Mouse (Mus musculus) 3134 (cell line): ENCODE data around the gene Rpp25.

ENCODE experiments used
- DNase-seq: peaks from one replicate; pipeline ENCODE4 v3.0.0-alpha.2; 2011; ENCODE audit warnings: low spot score; ENCODE audit not compliant: insufficient read length; ENCODE audit errors: extremely low read depth

The Rpp25 gene

GRCm38 (mm10) chr9:57503622-57504380 is at the start of gene Rpp25:
Gene Rpp25 (plus strand): TSS chr9:57504026.
- DNase-seq: no peak

GRCm38 (mm10) chr9:57459707-57460106 is 44.1 kb upstream of the Rpp25 start:
- DNase-seq: no peak

GRCm38 (mm10) chr9:57462866-57463265 is 41.0 kb upstream of the Rpp25 start:
- no peak for DNase-seq

GRCm38 (mm10) chr9:57466101-57466500 is 37.7 kb upstream of the Rpp25 start:
- no peak for DNase-seq

DNA sequence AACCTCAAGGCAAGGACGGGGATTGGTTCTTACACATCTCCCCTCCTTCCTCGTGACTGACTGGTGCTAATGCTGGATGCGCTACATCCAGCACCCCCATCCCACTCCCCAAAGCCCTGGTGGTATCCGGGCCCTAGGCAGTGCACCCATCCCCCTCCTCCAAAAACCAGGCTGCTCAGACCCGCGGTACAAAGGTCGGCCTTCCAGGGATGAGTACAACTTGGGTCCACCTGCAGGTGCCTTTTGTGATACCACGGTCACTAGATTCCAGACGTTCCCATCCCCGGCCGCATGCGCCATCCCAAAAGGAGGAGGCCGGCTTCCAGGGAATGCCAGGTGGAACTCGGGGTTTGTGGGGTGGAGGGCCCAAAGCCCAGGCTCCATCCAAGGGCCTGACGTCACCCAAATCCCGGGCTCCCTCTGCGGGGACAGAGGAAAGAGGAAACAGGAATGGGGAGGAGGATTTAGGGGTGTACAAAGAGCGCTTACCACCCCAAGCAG is 36.5 kb upstream of the Rpp25 start:
- peak; percentile 36 for DNase-seq

GRCm38 (mm10) chr9:57467896-57468549 is 35.8 kb upstream of the Rpp25 start, which contains the start of gene Scamp5:
Gene Scamp5 (minus strand): TSS chr9:57468060.
- peak; percentile 78 for DNase-seq

DNA sequence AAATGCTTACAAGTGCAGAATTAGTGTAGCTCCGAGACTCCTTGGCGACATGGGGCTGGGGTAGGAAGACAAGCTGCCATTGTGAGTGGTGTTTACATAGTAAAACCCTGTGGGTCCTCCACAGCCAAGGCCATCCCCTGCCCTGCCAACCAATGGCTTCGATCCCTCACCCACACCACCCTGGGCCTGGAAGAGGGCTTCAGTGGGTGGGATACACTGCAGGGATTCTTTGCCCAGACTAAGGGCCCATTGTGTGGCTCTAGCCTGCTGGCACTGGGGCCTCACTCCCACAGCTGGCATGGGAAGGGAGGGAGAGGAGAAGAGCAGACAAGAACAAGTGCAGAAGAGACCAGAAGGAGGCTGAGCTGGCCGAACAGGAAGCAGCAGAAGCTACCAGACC is 34.9 kb upstream of the Rpp25 start:
- DNase-seq: no peak

- DNase-seq: no peak
Observed at GRCm38 (mm10) chr9:57485774-57486173, 18.1 kb upstream of the Rpp25 start.

DNA sequence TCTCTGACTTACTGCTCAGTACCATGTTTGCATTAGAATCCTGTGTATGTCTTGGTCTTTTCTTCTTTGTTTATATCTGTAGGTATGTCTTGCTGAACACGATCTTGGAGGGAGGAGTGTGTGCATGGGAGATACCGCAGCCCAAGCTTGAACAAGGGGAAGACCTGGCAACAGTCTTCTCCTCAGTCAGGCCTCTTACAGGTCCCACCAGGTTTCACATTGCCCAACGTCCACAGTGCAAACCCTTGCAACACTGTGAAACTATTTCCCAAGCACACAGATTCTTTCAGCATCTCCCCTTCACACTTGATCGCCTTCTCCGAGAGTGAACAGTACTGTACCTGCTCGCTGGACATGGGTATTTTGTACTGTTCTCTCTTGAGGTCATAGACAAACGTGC is 16.0 kb upstream of the Rpp25 start:
- no peak for DNase-seq

DNA sequence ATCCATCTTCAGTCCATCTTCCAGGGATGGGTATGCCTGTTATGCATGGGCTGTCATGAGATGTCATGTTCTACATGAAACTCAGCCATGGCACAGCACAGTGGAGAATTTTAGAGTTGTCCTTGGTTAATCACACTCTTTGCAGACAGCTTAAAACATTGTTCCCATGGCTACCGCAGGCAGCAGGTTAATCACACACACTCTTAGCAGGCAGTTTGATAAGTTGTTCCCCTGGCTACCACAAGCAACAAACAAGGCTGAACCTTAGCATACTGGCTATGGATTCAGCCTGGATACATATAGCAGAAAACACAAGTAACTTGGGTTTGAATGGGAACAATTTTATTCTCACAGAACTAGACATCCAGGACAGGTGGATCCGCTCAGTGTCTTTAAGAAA is 10.3 kb upstream of the Rpp25 start:
- no peak for DNase-seq

DNA sequence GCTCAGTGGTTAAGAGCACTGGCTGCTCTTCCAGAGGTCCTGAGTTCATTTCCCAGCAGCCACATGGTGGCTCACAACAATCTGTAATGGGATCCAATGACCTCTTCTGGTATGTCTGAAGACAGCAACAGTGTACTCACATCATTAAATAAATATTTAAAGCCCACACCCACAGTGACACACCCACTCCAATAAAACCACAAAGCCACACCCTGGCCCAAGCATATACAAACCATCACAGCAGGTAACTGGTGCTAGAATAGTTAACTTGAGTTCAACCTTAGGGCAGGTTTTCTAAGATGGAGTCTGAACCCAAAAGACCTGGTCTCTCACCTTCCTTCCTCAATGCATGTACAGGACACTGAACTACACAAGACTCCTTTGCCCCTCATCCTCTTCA is 8.9 kb upstream of the Rpp25 start:
- DNase-seq: no peak

DNA sequence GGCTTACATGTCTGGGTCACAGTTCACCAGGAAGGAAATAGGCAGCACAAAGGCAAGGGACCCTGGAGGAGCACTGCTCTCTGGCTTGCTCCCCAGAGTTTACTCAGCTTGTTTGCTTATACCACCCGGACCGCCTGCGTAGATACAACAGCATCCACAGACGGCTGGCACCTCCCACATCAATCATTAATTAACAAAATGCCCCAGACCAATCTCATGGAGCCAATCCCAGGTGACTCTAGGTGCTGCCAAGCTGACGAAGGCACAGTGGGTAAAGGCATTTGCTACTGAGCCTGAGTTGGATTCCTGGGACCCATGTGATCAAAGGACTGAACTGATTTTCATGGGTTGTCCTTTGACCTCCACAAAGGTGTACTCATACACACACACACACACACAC is 6.6 kb upstream of the Rpp25 start:
- no peak for DNase-seq

GRCm38 (mm10) chr9:57498536-57498935 is 5.3 kb upstream of the Rpp25 start:
- no peak for DNase-seq

DNA sequence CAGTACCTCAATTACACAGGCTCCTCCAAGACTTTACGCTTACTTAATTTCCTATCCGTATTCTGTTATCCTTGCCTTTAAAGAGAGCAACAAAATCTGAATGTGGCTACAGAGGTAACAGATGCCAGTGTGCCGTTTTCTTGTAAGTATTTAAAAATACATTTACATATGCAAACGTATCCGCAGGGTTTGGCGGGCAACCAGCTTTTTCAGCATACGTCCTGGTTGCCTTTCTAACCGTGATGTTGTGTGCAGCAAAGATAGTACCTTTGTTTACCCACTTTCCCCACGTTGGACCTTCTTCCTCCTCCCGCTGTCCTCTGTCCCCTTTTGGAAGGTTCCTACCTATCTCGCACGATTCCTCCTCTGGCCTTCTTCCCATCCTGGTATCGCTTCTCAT is 2.4 kb upstream of the Rpp25 start:
- DNase-seq: no peak

DNA sequence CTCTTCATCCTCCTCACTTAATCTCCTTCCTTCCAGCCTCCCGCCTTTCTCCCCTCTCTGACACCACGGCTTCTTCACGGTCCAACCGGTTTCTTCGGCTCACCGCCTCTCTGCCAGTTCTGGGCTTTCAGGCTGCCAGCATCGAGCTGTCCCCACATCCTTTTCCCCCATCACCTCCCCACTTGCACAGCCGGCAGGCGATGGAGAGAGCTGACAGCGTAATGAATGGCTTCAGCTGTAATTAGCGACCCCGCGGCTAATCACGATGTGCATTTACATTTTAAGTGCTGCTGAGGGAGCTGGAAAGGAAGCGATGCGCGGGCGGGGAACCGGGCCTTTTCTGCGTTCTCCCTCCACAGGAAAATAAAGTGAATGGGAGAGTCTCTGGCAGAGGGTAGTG is 2.0 kb upstream of the Rpp25 start:
- DNase-seq: no peak

GRCm38 (mm10) chr9:57502911-57503621 is 760 bp upstream of the Rpp25 start:
- no peak for DNase-seq

DNA sequence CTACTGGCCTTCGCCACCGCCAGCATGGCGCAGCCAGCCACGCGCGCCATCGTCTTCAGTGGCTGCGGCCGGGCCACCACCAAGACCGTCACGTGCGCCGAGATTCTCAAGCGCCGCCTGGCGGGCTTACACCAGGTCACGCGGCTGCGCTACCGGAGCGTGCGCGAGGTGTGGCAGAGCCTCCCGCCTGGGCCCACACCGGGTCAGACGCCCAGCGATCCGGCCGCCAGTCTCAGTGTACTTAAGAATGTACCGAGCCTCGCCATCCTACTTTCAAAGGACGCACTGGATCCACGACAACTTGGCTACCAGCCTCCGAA is 515 bp downstream of the Rpp25 start:
- peak; percentile 14 for DNase-seq

- DNase-seq: no peak
Observed at GRCm38 (mm10) chr9:57504891-57505290, 1.1 kb downstream of the Rpp25 start.

DNA sequence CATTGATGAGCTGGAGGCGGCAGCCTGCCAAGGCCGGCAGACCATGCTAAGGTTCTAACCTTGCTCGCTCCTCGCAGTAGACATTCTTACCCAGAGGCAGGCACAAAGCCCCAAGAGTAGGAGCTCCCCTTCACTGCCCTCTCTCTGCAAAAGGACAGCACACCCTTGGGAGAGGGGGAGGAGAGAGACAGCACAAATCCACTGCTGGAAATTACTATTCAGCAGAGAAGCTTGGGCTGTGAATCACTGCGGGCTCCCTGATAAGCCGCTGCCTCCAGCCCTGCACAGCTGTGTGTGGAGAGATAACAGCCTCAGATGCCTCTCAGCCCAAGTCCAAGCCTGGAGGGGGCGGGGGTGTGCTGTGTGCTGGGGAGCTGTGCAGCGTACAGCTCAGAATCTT is 1.9 kb downstream of the Rpp25 start:
- DNase-seq: no peak

- no peak for DNase-seq
Observed at GRCm38 (mm10) chr9:57510577-57510976, 6.8 kb downstream of the Rpp25 start.

DNA sequence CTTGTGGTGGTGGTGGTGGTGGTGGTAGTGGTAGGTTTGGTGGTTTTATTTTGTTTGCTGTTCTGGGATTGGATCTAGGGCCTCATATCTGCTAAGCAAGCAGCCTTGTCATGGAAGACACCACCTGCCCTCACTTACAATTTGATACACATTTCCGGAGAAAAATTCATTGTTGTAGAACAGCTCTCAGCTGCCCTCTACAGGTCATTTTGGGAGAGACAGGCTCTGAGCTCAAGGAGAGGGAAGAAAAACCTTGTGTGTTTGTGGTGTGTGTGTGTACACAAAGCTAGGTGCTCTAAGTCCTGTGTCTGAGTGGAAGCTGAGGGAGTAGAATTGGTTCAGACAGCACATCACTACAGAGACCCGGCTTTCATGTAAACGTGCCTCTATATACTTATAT is 13.3 kb downstream of the Rpp25 start:
- DNase-seq: no peak
